Mouse (Mus musculus): Measurements from ENCODE around the gene Zfp503. TPM values are rescaled to one million over a fixed set of nuclear protein-coding genes. Genes with fewer than 3 reads are reported as not detected.

Gene Zfp503
- polyA plus RNA-seq, 1 experiment from 2014 or later: 4.4 TPM

DNA sequence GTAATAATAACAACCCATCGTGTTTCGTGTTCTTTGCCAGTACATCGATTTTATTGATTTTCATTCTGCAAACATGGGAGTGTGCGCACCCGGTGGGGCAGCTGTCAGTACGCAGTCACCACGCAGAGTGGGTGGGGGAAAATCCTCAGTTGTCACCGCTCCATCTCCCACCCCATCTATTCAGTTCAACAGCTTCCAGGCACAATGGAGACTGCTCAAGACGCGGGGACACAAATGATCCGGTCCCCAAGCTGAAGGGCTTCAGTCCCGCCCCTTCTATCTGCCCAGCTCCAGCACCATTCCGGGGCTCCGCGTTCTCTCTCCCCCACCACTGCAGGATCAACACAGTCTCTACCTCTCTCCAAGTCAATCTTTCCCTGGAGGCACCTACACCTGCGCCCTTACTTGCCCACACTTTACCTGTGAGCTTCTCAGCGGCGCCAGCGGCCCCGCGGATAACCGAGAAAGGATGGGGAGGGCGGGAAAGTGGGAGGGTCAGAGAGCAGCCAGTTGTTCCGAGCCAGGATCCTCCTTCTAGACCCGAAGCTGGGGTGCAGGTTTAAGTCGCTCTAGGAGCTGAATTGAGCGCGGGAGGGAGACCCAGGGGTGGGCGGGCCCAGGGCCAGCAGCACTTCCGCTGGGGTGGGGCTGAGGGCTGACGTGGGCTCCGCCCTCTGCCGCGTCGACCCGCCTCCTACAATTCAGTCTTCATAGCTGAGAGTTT, 5.8 kb upstream of the Zfp503 start:
- peak; percentile 85 for ATAC-seq
- no peaks in the 10 kb centered on the region for H3K36me3 ChIP-seq (ENCODE audit: control insufficient read depth, insufficient read depth, low read length)
- H3K4me1 ChIP-seq (ENCODE audit: control insufficient read depth, insufficient read depth, low read length): peaks cover 4% of the 10 kb centered on the region; the same call in 1 of the 2 replicates
- H3K27me3 ChIP-seq (replicated peaks; ENCODE audit: control insufficient read depth, insufficient read depth, low read length): peaks cover 66% of the 10 kb centered on the region
- H3K4me3 ChIP-seq (ENCODE audit: low read depth, low read length): peak overlapping the region; percentile 38
- H3K9ac ChIP-seq (ENCODE audit: low read length): peak overlapping the region; percentile 58
- peak overlapping the region; percentile 23; the same call in 1 of the 2 replicates for H3K27ac ChIP-seq (ENCODE audit: low read depth, low read length)
- DNase-seq (ENCODE audit: low spot score): peak; percentile 66
- no peaks in the 10 kb centered on the region for H3K9me3 ChIP-seq (replicated peaks; ENCODE audit: control insufficient read depth, low read length)
- WGBS: under 1% methylated on average over 36 of the region's 36 CpGs
- peak overlapping the region; percentile 60 for H3K4me2 ChIP-seq (ENCODE audit: low read length)

DNA sequence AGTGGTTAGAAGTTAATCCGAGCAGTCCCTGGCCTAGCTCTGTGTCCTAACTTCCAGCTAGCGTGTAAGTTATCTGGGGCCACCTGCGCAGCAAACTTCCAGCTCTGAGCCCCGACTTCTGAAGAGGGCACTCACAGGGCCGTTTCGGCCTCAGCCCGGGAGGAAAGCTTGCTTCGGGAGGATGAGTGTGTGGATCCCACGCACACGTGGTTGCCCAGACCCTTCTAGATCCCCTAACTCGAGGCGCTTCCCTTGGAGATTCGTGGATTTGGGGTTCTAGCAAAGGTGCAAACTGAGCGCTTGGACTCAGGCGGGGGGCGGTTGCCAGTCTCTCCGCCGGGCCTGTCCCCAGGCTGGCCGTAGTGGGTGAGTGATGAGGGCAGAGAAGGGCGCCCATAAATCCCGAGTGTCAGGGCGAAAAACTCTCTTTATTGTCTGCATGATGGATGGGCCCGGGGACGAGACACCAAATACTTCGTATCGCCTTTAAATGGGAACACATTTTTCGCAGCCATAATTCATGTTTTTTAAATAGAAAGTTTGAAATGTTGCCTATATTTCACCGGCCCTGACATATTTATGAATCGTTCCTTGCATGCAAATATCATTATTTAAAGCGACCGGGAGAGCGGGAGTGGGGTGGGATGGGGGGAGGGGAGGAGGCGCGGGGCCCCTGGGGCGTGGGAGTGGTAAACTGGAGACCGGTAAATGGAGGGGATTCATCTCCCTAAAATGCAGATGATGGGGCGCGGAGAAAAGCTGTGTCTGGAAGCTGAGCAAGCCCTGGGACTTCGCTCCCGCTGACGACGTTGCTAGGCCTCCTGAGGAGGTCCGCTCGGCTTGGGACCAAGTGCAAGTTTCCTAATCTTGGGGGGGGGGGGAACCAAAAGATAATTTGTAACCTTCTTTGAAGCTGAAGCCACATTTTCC, 4.9 kb upstream of the Zfp503 start:
- Histone ChIP-seq H3K4me1 (ENCODE audit: control insufficient read depth, insufficient read depth, low read length) (peaks cover 4% of the 10 kb centered on the region; the same call in 1 of the 2 replicates), H3K4me2 (ENCODE audit: low read length) (peak overlapping the region; percentile 60), H3K36me3 (ENCODE audit: control insufficient read depth, insufficient read depth, low read length) (no peaks in the 10 kb centered on the region), H3K27ac (ENCODE audit: low read depth, low read length) (peak overlapping the region; percentile 23; the same call in 1 of the 2 replicates), H3K9me3 (replicated peaks; ENCODE audit: control insufficient read depth, low read length) (no peaks in the 10 kb centered on the region), H3K27me3 (replicated peaks; ENCODE audit: control insufficient read depth, insufficient read depth, low read length) (peaks cover 70% of the 10 kb centered on the region), H3K4me3 (ENCODE audit: low read depth, low read length) (peak overlapping the region; percentile 38), H3K9ac (ENCODE audit: low read length) (peak overlapping the region; percentile 58; the same call in 1 of the 2 replicates)
- 2% methylated on average over 44 of the region's 44 CpGs for WGBS
- DNase-seq (ENCODE audit: low spot score) (peak; percentile 16), ATAC-seq (no peak)

DNA sequence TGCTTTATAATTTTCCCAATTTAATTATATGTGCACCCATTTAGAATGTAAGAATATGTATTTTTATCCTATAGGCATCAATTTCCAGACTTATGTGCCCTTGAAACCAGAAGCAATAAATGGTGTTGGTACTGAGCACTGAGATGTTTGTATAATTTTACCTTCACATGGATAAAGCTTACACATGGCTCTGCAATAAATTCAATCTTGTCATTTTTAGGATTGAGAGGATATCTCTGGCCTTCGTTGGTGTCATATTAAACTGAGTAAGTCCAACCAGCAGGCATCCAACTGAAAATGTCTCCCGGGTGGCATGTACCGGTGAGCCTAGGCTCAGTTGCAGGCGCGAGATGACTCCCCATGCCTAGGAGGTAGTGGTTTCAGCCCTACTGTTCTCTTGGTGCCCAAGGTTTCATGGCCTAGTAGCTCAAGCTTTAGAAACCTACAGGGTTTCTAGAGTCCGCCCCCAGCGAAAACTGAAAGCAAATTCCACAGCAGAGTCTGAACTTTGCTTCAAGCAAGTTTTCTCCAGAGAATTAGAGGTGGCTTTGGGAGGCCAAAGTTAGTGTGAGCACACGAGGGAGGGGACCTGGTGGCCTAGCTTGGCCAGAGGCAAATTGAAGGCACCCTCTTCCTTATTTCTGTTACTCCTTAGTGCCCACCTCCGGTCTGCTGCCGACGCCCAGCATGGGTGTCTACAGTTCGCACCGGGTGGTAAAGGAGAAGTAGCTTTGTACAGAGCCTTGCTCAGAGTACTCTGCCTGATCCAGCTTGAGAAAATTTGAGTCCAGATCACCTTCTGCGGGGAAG, 4.1 kb upstream of the Zfp503 start:
- Histone ChIP-seq H3K4me3 (ENCODE audit: low read depth, low read length) (peak overlapping the region; percentile 38; the same call in 1 of the 2 replicates), H3K4me1 (ENCODE audit: control insufficient read depth, insufficient read depth, low read length) (peaks cover 7% of the 10 kb centered on the region; the same call in 1 of the 2 replicates), H3K27me3 (replicated peaks; ENCODE audit: control insufficient read depth, insufficient read depth, low read length) (peaks cover 77% of the 10 kb centered on the region)

DNA sequence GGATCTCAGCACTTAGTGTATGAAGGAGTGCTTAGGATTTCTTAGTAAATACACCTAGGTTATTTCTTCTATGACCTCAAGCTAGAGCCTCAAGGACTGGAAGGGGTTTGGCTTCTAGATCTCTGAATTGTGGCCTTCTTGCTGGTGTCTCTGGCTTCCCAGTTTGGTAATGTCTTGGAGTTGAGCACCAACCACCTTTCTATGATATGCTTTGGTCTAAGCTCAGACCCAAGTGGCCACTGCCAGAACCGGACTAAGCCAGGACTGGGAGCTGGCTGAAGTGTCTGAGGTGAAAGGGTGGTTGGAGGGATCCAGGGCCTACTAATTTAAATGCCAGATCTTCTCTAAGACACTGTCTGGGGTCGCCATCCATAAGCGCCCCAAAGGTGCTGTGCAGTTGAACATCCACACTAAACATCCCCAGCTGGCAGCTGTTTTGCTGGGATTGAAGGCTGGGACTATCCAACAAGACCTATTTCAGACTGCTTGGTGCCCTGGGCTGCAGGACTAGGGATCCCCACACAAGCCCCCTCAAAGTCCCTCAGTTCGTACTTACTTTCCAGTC, 3.0 kb upstream of the Zfp503 start:
- Histone ChIP-seq H3K9me3 (replicated peaks; ENCODE audit: control insufficient read depth, low read length) (no peaks in the 10 kb centered on the region), H3K4me2 (ENCODE audit: low read length) (peak overlapping the region; percentile 92), H3K9ac (ENCODE audit: low read length) (no peak overlapping the region), H3K27ac (ENCODE audit: low read depth, low read length) (no peak overlapping the region), H3K36me3 (ENCODE audit: control insufficient read depth, insufficient read depth, low read length) (no peaks in the 10 kb centered on the region), H3K27me3 (replicated peaks; ENCODE audit: control insufficient read depth, insufficient read depth, low read length) (peaks cover 76% of the 10 kb centered on the region), H3K4me3 (ENCODE audit: low read depth, low read length) (no peak overlapping the region), H3K4me1 (ENCODE audit: control insufficient read depth, insufficient read depth, low read length) (peaks cover 7% of the 10 kb centered on the region; the same call in 1 of the 2 replicates)
- DNase-seq (ENCODE audit: low spot score): no peak
- 38% methylated on average over 4 of the region's 4 CpGs for WGBS
- ATAC-seq: no peak

More for the DNA sequence above, 4.1 kb upstream of the Zfp503 start:
- no peak overlapping the region for H3K9ac ChIP-seq (ENCODE audit: low read length)
- ATAC-seq (no peak), DNase-seq (ENCODE audit: low spot score) (peak; percentile 12)
- no peaks in the 10 kb centered on the region for H3K36me3 ChIP-seq (ENCODE audit: control insufficient read depth, insufficient read depth, low read length)
- H3K9me3 ChIP-seq (replicated peaks; ENCODE audit: control insufficient read depth, low read length): no peaks in the 10 kb centered on the region
- peak overlapping the region; percentile 60 for H3K4me2 ChIP-seq (ENCODE audit: low read length)
- H3K27ac ChIP-seq (ENCODE audit: low read depth, low read length): no peak overlapping the region
- WGBS: 20% methylated on average over 14 of the region's 14 CpGs

DNA sequence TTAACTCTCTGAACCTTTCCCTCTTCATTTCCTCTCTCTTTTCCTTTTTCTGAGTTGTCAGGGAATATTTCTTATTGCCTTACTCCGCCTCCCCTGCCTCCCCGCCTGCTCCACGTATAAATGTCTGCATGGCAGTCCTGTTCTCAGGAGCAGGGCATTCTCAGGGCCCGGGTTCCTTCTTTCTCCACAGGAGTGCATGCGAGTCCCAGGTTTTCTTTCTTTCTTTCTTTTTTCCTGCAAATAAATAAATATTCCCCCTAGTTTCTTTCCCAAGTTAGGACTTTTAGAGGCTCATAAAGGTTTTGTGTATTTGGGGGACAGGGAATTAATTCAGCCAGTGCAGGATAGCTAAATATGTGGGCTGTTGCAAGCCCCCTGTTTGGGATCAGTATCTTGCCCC, 2.5 kb upstream of the Zfp503 start:
- Histone ChIP-seq H3K9ac (ENCODE audit: low read length) (no peak overlapping the region), H3K4me2 (ENCODE audit: low read length) (peak overlapping the region; percentile 92), H3K4me1 (ENCODE audit: control insufficient read depth, insufficient read depth, low read length) (peaks cover 7% of the 10 kb centered on the region; the same call in 1 of the 2 replicates), H3K36me3 (ENCODE audit: control insufficient read depth, insufficient read depth, low read length) (no peaks in the 10 kb centered on the region), H3K27me3 (replicated peaks; ENCODE audit: control insufficient read depth, insufficient read depth, low read length) (peaks cover 75% of the 10 kb centered on the region), H3K27ac (ENCODE audit: low read depth, low read length) (no peak overlapping the region), H3K4me3 (ENCODE audit: low read depth, low read length) (0 out of 2 replicates have a peak overlapping the region, but pooled peaks have one; percentile 66), H3K9me3 (replicated peaks; ENCODE audit: control insufficient read depth, low read length) (no peaks in the 10 kb centered on the region)
- ATAC-seq (no peak), DNase-seq (ENCODE audit: low spot score) (no peak)
- 12% methylated on average over 5 of the region's 5 CpGs for WGBS

DNA sequence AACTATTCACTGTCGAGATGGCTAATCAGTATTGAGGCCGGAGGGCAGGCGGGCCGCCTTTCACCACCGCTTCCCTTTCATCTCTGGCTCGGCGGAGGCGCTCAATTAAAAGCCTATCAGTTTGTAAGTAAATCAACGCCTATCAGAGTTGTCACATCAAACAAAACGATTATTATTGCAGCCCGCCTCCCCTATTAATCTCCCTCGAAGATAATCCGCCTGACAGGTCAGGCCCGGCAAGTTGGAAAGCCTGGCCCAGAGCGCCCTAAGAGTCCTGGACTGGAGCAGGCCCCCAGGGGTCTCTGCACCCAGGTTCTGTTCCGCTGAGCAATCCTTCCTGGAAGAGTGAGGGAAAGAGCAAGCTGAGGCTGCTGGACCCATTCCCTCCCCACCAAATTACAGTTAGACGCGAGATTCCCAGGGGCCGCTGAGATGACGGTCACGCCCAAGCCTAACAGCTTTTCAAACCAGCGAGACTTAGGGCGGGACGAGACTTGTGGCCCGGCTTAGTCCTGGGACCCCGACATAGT, 1.9 kb upstream of the Zfp503 start:
- DNase-seq (ENCODE audit: low spot score) (peak; percentile 57), ATAC-seq (no peak)
- Histone ChIP-seq H3K27me3 (replicated peaks; ENCODE audit: control insufficient read depth, insufficient read depth, low read length) (peaks cover 73% of the 10 kb centered on the region), H3K9ac (ENCODE audit: low read length) (peak overlapping the region; percentile 50), H3K4me3 (ENCODE audit: low read depth, low read length) (peak overlapping the region; percentile 66; the same call in 1 of the 2 replicates), H3K4me2 (ENCODE audit: low read length) (peak overlapping the region; percentile 92), H3K27ac (ENCODE audit: low read depth, low read length) (no peak overlapping the region), H3K9me3 (replicated peaks; ENCODE audit: control insufficient read depth, low read length) (no peaks in the 10 kb centered on the region), H3K36me3 (ENCODE audit: control insufficient read depth, insufficient read depth, low read length) (no peaks in the 10 kb centered on the region), H3K4me1 (ENCODE audit: control insufficient read depth, insufficient read depth, low read length) (peaks cover 10% of the 10 kb centered on the region; the same call in 1 of the 2 replicates)
- 1% methylated on average over 26 of the region's 26 CpGs for WGBS

DNA sequence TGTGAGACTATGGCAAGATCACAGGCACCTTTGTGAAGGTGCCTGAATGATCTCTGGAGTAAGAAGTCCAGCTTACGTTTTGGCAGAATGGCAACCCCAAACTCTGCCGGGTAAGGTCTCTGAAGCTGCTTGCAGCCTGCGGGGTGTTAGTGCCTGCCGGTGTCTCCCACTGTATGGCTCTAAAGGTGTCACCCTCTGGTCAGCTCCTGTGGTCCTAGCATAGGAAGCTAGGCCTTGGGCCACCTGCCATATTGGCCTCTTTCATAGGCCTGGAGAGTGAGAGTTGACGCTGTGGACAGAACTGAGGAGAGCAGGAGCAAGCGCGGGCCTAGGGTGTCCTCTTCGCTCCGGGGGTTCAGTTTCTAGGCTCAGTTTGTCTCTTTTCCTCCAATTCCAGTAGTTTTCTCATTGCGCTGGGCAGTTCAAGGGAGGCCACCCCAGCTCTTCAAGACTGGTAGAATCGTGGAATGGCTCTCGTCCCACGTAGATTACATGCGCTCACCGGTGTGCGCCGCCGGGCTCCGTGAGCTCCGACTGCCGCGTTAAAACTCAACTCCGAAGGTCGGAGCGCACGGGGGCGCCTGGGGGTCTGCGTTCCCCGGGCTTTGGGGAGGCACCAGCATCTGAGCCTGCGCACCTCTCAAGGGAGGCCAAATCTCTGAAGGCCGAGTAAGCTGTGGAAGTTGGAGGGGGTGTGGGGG, 1.1 kb upstream of the Zfp503 start:
- Histone ChIP-seq H3K4me1 (ENCODE audit: control insufficient read depth, insufficient read depth, low read length) (peaks cover 18% of the 10 kb centered on the region), H3K27me3 (replicated peaks; ENCODE audit: control insufficient read depth, insufficient read depth, low read length) (peaks cover 74% of the 10 kb centered on the region), H3K4me2 (ENCODE audit: low read length) (peak overlapping the region; percentile 92), H3K27ac (ENCODE audit: low read depth, low read length) (peak overlapping the region; percentile 52), H3K36me3 (ENCODE audit: control insufficient read depth, insufficient read depth, low read length) (no peaks in the 10 kb centered on the region), H3K9ac (ENCODE audit: low read length) (peak overlapping the region; percentile 50), H3K9me3 (replicated peaks; ENCODE audit: control insufficient read depth, low read length) (no peaks in the 10 kb centered on the region), H3K4me3 (ENCODE audit: low read depth, low read length) (peak overlapping the region; percentile 66)
- WGBS: under 1% methylated on average over 31 of the region's 31 CpGs
- DNase-seq (ENCODE audit: low spot score) (peak; percentile 30), ATAC-seq (no peak)

Measured in forebrain, embryonic 14.5 days (tissue).